Mouse (Mus musculus): ENCODE measurements at regions not wholly inside any gene's neighbourhood (a gene's known extent, or its start where the extent isn't known, plus 50 kb on each side); places are given as distances from the start of the nearest gene placed in this dataset.

GRCm38 (mm10) chr8:128141290-128141966 is 217.0 kb upstream of the Nrp1 start:
- Histone ChIP-seq H3K4me2 (ENCODE audit: low read length) (no peak overlapping the region), H3K4me3 (replicated peaks; ENCODE audit: low read length) (no peak overlapping the region)

GRCm38 (mm10) chr8:128148351-128148942 is 210.0 kb upstream of the Nrp1 start:
- H3K27ac ChIP-seq (ENCODE audit: low read length), result no peak overlapping the region
- H3K4me1 ChIP-seq (replicated peaks; ENCODE audit: control insufficient read depth, insufficient read depth, low read length), result no peaks in the 10 kb centered on the region
- H3K27me3 ChIP-seq (replicated peaks; ENCODE audit: control insufficient read depth, insufficient read depth, low read length), result no peaks in the 10 kb centered on the region
- no peak overlapping the region for H3K4me3 ChIP-seq (replicated peaks; ENCODE audit: low read length)
- H3K9me3 ChIP-seq (ENCODE audit: control insufficient read depth, low read length), result no peaks in the 10 kb centered on the region
- WGBS, result 88% methylated on average over 3 of the region's 3 CpGs
- H3K36me3 ChIP-seq (ENCODE audit: control insufficient read depth, insufficient read depth), result no peaks in the 10 kb centered on the region
- no peak for ATAC-seq
- H3K4me2 ChIP-seq (ENCODE audit: low read length), result no peak overlapping the region
- no peak overlapping the region for H3K9ac ChIP-seq (replicated peaks; ENCODE audit: low read depth, low read length)

More at GRCm38 (mm10) chr8:128141290-128141966, 217.0 kb upstream of the Nrp1 start:
- no peaks in the 10 kb centered on the region for H3K4me1 ChIP-seq (replicated peaks; ENCODE audit: control insufficient read depth, insufficient read depth, low read length)
- no peaks in the 10 kb centered on the region for H3K9me3 ChIP-seq (ENCODE audit: control insufficient read depth, low read length)
- H3K27ac ChIP-seq (ENCODE audit: low read length), result no peak overlapping the region
- H3K27me3 ChIP-seq (replicated peaks; ENCODE audit: control insufficient read depth, insufficient read depth, low read length), result no peaks in the 10 kb centered on the region
- WGBS, result 84% methylated on average over 4 of the region's 4 CpGs
- H3K36me3 ChIP-seq (ENCODE audit: control insufficient read depth, insufficient read depth), result no peaks in the 10 kb centered on the region
- H3K9ac ChIP-seq (replicated peaks; ENCODE audit: low read depth, low read length), result no peak overlapping the region
- ATAC-seq, result no peak

- no peaks in the 10 kb centered on the region; the same call in 1 of the 2 replicates for H3K4me1 ChIP-seq (replicated peaks; ENCODE audit: control insufficient read depth, insufficient read depth, low read length)
- no peaks in the 10 kb centered on the region for H3K9me3 ChIP-seq (ENCODE audit: control insufficient read depth, low read length)
- no peaks in the 10 kb centered on the region for H3K36me3 ChIP-seq (ENCODE audit: control insufficient read depth, insufficient read depth)
- H3K4me3 ChIP-seq (replicated peaks; ENCODE audit: low read length), result no peak overlapping the region
- no peak for ATAC-seq
- no peak overlapping the region for H3K4me2 ChIP-seq (ENCODE audit: low read length)
- H3K27ac ChIP-seq (ENCODE audit: low read length), result no peak overlapping the region
- H3K27me3 ChIP-seq (replicated peaks; ENCODE audit: control insufficient read depth, insufficient read depth, low read length), result no peaks in the 10 kb centered on the region
- no peak overlapping the region for H3K9ac ChIP-seq (replicated peaks; ENCODE audit: low read depth, low read length)
Observed at GRCm38 (mm10) chr8:128155604-128156003, 202.8 kb upstream of the Nrp1 start.

GRCm38 (mm10) chr8:128156221-128156620 is 202.2 kb upstream of the Nrp1 start:
- H3K36me3 ChIP-seq (ENCODE audit: control insufficient read depth, insufficient read depth), result no peaks in the 10 kb centered on the region
- 4% methylated on average over 3 of the region's 3 CpGs for WGBS

GRCm38 (mm10) chr8:128162857-128163256 is 195.5 kb upstream of the Nrp1 start:
- Histone ChIP-seq H3K9ac (replicated peaks; ENCODE audit: low read depth, low read length) (no peak overlapping the region), H3K4me2 (ENCODE audit: low read length) (no peak overlapping the region), H3K27me3 (replicated peaks; ENCODE audit: control insufficient read depth, insufficient read depth, low read length) (no peaks in the 10 kb centered on the region), H3K36me3 (ENCODE audit: control insufficient read depth, insufficient read depth) (no peaks in the 10 kb centered on the region), H3K4me3 (replicated peaks; ENCODE audit: low read length) (no peak overlapping the region), H3K9me3 (ENCODE audit: control insufficient read depth, low read length) (no peaks in the 10 kb centered on the region), H3K27ac (ENCODE audit: low read length) (no peak overlapping the region), H3K4me1 (replicated peaks; ENCODE audit: control insufficient read depth, insufficient read depth, low read length) (no peaks in the 10 kb centered on the region)
- ATAC-seq, result no peak

More at GRCm38 (mm10) chr8:128156221-128156620, 202.2 kb upstream of the Nrp1 start:
- Histone ChIP-seq H3K27me3 (replicated peaks; ENCODE audit: control insufficient read depth, insufficient read depth, low read length) (no peaks in the 10 kb centered on the region), H3K9me3 (ENCODE audit: control insufficient read depth, low read length) (no peaks in the 10 kb centered on the region), H3K4me3 (replicated peaks; ENCODE audit: low read length) (no peak overlapping the region), H3K27ac (ENCODE audit: low read length) (no peak overlapping the region), H3K4me1 (replicated peaks; ENCODE audit: control insufficient read depth, insufficient read depth, low read length) (no peaks in the 10 kb centered on the region; the same call in 1 of the 2 replicates), H3K9ac (replicated peaks; ENCODE audit: low read depth, low read length) (no peak overlapping the region), H3K4me2 (ENCODE audit: low read length) (no peak overlapping the region)
- ATAC-seq, result no peak

GRCm38 (mm10) chr8:128164976-128165375 is 193.4 kb upstream of the Nrp1 start:
- no peaks in the 10 kb centered on the region for H3K27me3 ChIP-seq (replicated peaks; ENCODE audit: control insufficient read depth, insufficient read depth, low read length)
- WGBS, result 91% methylated on average over 5 of the region's 5 CpGs
- H3K4me2 ChIP-seq (ENCODE audit: low read length), result no peak overlapping the region
- H3K4me3 ChIP-seq (replicated peaks; ENCODE audit: low read length), result no peak overlapping the region
- H3K9me3 ChIP-seq (ENCODE audit: control insufficient read depth, low read length), result no peaks in the 10 kb centered on the region
- H3K4me1 ChIP-seq (replicated peaks; ENCODE audit: control insufficient read depth, insufficient read depth, low read length), result no peaks in the 10 kb centered on the region
- no peak overlapping the region for H3K27ac ChIP-seq (ENCODE audit: low read length)
- H3K9ac ChIP-seq (replicated peaks; ENCODE audit: low read depth, low read length), result no peak overlapping the region
- H3K36me3 ChIP-seq (ENCODE audit: control insufficient read depth, insufficient read depth), result no peaks in the 10 kb centered on the region
- ATAC-seq, result no peak

GRCm38 (mm10) chr8:128165591-128165990 is 192.8 kb upstream of the Nrp1 start:
- Histone ChIP-seq H3K9ac (replicated peaks; ENCODE audit: low read depth, low read length) (no peak overlapping the region), H3K27ac (ENCODE audit: low read length) (no peak overlapping the region), H3K4me1 (replicated peaks; ENCODE audit: control insufficient read depth, insufficient read depth, low read length) (no peaks in the 10 kb centered on the region), H3K9me3 (ENCODE audit: control insufficient read depth, low read length) (no peaks in the 10 kb centered on the region), H3K27me3 (replicated peaks; ENCODE audit: control insufficient read depth, insufficient read depth, low read length) (no peaks in the 10 kb centered on the region), H3K4me3 (replicated peaks; ENCODE audit: low read length) (no peak overlapping the region), H3K4me2 (ENCODE audit: low read length) (no peak overlapping the region), H3K36me3 (ENCODE audit: control insufficient read depth, insufficient read depth) (no peaks in the 10 kb centered on the region)
- 96% methylated on average over 2 of the region's 2 CpGs for WGBS
- ATAC-seq, result no peak

- WGBS, result 84% methylated on average over 4 of the region's 4 CpGs
- no peak overlapping the region for H3K27ac ChIP-seq (ENCODE audit: low read length)
- ATAC-seq, result no peak
- no peak overlapping the region for H3K4me3 ChIP-seq (replicated peaks; ENCODE audit: low read length)
- H3K27me3 ChIP-seq (replicated peaks; ENCODE audit: control insufficient read depth, insufficient read depth, low read length), result no peaks in the 10 kb centered on the region
- no peak overlapping the region for H3K9ac ChIP-seq (replicated peaks; ENCODE audit: low read depth, low read length)
- H3K4me1 ChIP-seq (replicated peaks; ENCODE audit: control insufficient read depth, insufficient read depth, low read length), result no peaks in the 10 kb centered on the region
- H3K9me3 ChIP-seq (ENCODE audit: control insufficient read depth, low read length), result no peaks in the 10 kb centered on the region
- H3K4me2 ChIP-seq (ENCODE audit: low read length), result no peak overlapping the region
- H3K36me3 ChIP-seq (ENCODE audit: control insufficient read depth, insufficient read depth), result no peaks in the 10 kb centered on the region
Observed at GRCm38 (mm10) chr8:128166097-128166496, 192.3 kb upstream of the Nrp1 start.

- 58% methylated on average over 3 of the region's 3 CpGs for WGBS
- no peaks in the 10 kb centered on the region for H3K4me1 ChIP-seq (replicated peaks; ENCODE audit: control insufficient read depth, insufficient read depth, low read length)
- no peak overlapping the region for H3K4me2 ChIP-seq (ENCODE audit: low read length)
- H3K9ac ChIP-seq (replicated peaks; ENCODE audit: low read depth, low read length), result no peak overlapping the region
- no peak for ATAC-seq
- no peaks in the 10 kb centered on the region for H3K27me3 ChIP-seq (replicated peaks; ENCODE audit: control insufficient read depth, insufficient read depth, low read length)
- H3K9me3 ChIP-seq (ENCODE audit: control insufficient read depth, low read length), result no peaks in the 10 kb centered on the region
- no peak overlapping the region for H3K4me3 ChIP-seq (replicated peaks; ENCODE audit: low read length)
- H3K27ac ChIP-seq (ENCODE audit: low read length), result no peak overlapping the region
- H3K36me3 ChIP-seq (ENCODE audit: control insufficient read depth, insufficient read depth), result no peaks in the 10 kb centered on the region
Observed at GRCm38 (mm10) chr8:128168819-128169218, 189.6 kb upstream of the Nrp1 start.
